Mouse (Mus musculus) embryonic facial prominence, embryonic 10.5 days (tissue): Measurements from ENCODE around the gene Lefty2. TPM values are rescaled to one million over a fixed set of nuclear protein-coding genes. Genes with fewer than 3 reads are reported as not detected.
"Not testable (repeated sequence)": the region's sequence is repeated elsewhere in the genome, so short reads cannot be mapped to it uniquely, and the experiment has no call there.

ENCODE experiments used
- DNase-seq: peaks from one replicate; pipeline ENCODE4 v3.0.0-alpha.2; 2017; ENCODE audit warnings: low spot score
- H3K27ac ChIP-seq: fragments of 300-500 bp; sonication (generic); replicated peaks from 2 replicates; pipeline ENCODE4 v1.5.1; 2016; ENCODE audit warnings: mild to moderate bottlenecking
- H3K27me3 ChIP-seq: fragments of 300-500 bp; sonication (generic); replicated peaks from 2 replicates; pipeline ENCODE4 v1.6.1; 2016; ENCODE audit warnings: low read depth, mild to moderate bottlenecking; ENCODE audit not compliant: poor library complexity, severe bottlenecking
- H3K36me3 ChIP-seq: fragments of 300-500 bp; sonication (generic); replicated peaks from 2 replicates; pipeline ENCODE4 v1.6.1; 2016; ENCODE audit warnings: mild to moderate bottlenecking, moderate library complexity
- H3K4me1 ChIP-seq: fragments of 300-500 bp; sonication (generic); 2 replicates; pipeline ENCODE4 v1.6.1; 2016
- H3K4me3 ChIP-seq: fragments of 300-500 bp; sonication (generic); 2 replicates; pipeline ENCODE4 v1.5.1; 2016; ENCODE audit warnings: mild to moderate bottlenecking, moderate library complexity
- H3K9me3 ChIP-seq: fragments of 300-500 bp; sonication (generic); 2 replicates; pipeline ENCODE4 v1.6.1; 2016; ENCODE audit warnings: mild to moderate bottlenecking
- WGBS: fragments of 180-500 bp; shearing (Covaris S2); methylation state at CpG from one replicate; pipeline ENCODE4 v1.1.7; 2016; 5-methylcytosine and 5-hydroxymethylcytosine counted together
- polyA plus RNA-seq: library from polyadenylated mRNA; unstranded; fragments of >200 nt; fragmentation: Nextera tagmentation; extraction: Ambion mirVana; gene quantifications from 2 replicates; pipeline ENCODE4 v1.2.1, GENCODE M21; 2016

Lefty2 gene
- polyA plus RNA-seq, 1 experiment from 2014 or later = not detected

GRCm38 (mm10) chr1:180922273-180923048 lies 29.6 kb downstream of the Lefty2 start:
- no peak overlapping the region for H3K27ac ChIP-seq
- no peak overlapping the region for H3K4me3 ChIP-seq
- no peaks in the 10 kb centered on the region for H3K4me1 ChIP-seq
- DNase-seq = no peak
- 79% methylated on average over 6 of the region's 6 CpGs for WGBS
- no peaks in the 10 kb centered on the region for H3K9me3 ChIP-seq
- no peaks in the 10 kb centered on the region for H3K27me3 ChIP-seq
- H3K36me3 ChIP-seq = no peaks in the 10 kb centered on the region

- no peaks in the 10 kb centered on the region for H3K36me3 ChIP-seq
- WGBS = 36% methylated on average over 2 of the region's 2 CpGs
- H3K27me3 ChIP-seq = no peaks in the 10 kb centered on the region
- no peaks in the 10 kb centered on the region for H3K9me3 ChIP-seq
- DNase-seq = no peak
- H3K4me3 ChIP-seq = no peak overlapping the region
- H3K4me1 ChIP-seq = no peaks in the 10 kb centered on the region
- no peak overlapping the region for H3K27ac ChIP-seq
Observed at GRCm38 (mm10) chr1:180924737-180925136, 31.8 kb downstream of the Lefty2 start.

DNA sequence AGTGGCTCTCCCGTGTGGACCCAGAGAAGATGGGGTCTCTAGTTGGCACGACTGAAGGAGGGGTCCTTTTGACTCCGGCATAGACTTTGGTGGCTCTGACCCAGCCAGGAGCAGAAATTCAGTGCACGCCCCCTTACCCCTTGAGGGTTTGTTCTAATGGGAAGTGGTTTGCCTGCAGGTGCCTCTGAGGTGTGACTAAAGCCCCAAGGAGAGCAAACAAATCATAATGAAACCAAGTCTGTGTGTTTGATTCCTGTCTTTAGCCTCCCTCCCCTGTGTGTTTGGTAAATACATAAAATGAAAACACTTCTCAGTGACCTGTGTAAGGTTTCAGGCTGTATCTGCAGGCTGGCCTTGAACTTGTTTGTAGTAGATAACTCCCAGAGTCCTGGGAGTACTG lies 33.4 kb downstream of the Lefty2 start:
- Histone ChIP-seq H3K36me3 (no peaks in the 10 kb centered on the region), H3K27me3 (no peaks in the 10 kb centered on the region), H3K9me3 (no peaks in the 10 kb centered on the region), H3K4me3 (no peak overlapping the region), H3K4me1 (no peaks in the 10 kb centered on the region), H3K27ac (no peak overlapping the region)
- DNase-seq = no peak
- WGBS = 83% methylated on average over 4 of the region's 4 CpGs

DNA sequence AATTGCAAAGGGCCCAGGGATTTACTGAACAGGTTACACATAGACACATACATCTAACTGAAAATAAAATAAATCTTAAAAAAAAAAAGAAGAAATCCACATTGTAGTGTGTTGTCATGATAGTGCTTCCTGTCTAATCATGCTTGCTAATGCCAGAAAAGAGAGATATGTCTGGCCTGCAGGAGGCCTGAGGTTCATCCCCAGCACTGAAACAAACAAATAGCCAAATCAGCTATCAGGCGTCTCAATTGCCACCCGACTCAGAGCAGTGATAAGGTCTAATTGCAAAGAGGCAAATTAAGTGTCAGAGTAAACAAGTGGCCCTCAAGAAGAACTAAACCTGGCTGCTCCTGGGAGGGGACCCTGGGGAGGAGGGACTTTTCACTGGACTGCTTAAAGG lies 36.7 kb downstream of the Lefty2 start:
- 60% methylated on average over 2 of the region's 2 CpGs for WGBS
- H3K4me1 ChIP-seq = 0 out of 2 replicates have a peak, but pooled peaks cover 3% of the 10 kb centered on the region
- no peak overlapping the region for H3K27ac ChIP-seq
- H3K36me3 ChIP-seq = no peaks in the 10 kb centered on the region
- no peaks in the 10 kb centered on the region for H3K9me3 ChIP-seq
- H3K27me3 ChIP-seq = peaks cover 23% of the 10 kb centered on the region
- DNase-seq = no peak
- H3K4me3 ChIP-seq = no peak overlapping the region

- no peak overlapping the region for H3K27ac ChIP-seq
- peaks cover 38% of the 10 kb centered on the region for H3K27me3 ChIP-seq
- peaks cover 9% of the 10 kb centered on the region; the same call in 1 of the 2 replicates for H3K4me1 ChIP-seq
- H3K9me3 ChIP-seq = no peaks in the 10 kb centered on the region
- H3K36me3 ChIP-seq = no peaks in the 10 kb centered on the region
- DNase-seq = no peak
- H3K4me3 ChIP-seq = no peak overlapping the region
- 83% methylated on average over 3 of the region's 3 CpGs for WGBS
Observed at GRCm38 (mm10) chr1:180931106-180931505, 38.2 kb downstream of the Lefty2 start.

DNA sequence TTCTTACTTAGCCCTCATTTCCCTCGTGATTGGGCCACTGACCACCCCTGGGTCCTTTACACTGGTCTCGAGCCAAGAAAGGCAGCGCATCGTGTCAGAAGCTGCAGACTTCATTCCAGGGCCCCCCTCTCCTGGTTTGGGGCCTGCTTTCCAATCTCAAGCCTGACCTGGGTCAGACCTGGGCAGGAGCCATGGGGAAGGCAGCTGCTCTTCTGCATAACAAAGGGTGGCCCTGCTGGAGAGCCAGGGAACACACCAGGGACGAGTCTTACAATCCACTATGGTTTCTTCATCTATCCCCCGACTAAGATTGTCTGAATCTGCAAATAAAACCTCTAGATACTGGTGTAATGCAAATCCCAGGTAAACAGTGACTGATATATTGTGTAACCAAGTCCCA lies 40.8 kb downstream of the Lefty2 start:
- H3K36me3 ChIP-seq = no peaks in the 10 kb centered on the region
- H3K9me3 ChIP-seq = no peaks in the 10 kb centered on the region
- H3K27ac ChIP-seq = no peak overlapping the region
- 15% methylated on average over 6 of the region's 6 CpGs for WGBS
- no peak overlapping the region for H3K4me3 ChIP-seq
- peaks cover 28% of the 10 kb centered on the region for H3K4me1 ChIP-seq
- peaks cover 61% of the 10 kb centered on the region for H3K27me3 ChIP-seq
- DNase-seq = no peak

GRCm38 (mm10) chr1:180934467-180935419 lies 41.8 kb downstream of the Lefty2 start, which contains the start of gene Lefty1:
Lefty1 (plus strand) TSS chr1:180935022.
- Histone ChIP-seq H3K36me3 (no peaks in the 10 kb centered on the region), H3K27ac (no peak within 1 kb of the TSS), H3K4me3 (no peak within 1 kb of the TSS), H3K9me3 (no peaks in the 10 kb centered on the region), H3K27me3 (peaks cover 62% of the 10 kb centered on the region), H3K4me1 (peaks cover 28% of the 10 kb centered on the region)
- DNase-seq = no peak
- 12% methylated on average over 21 of the region's 21 CpGs for WGBS

- not testable (repeated sequence) for H3K27ac ChIP-seq, H3K36me3 ChIP-seq, H3K9me3 ChIP-seq
- H3K4me1 ChIP-seq = peaks cover 36% of the 10 kb centered on the region
- H3K4me3 ChIP-seq = peak overlapping the region; percentile 49
- WGBS = 2% methylated on average over 41 of the region's 41 CpGs
- DNase-seq = peak; percentile 56
- peaks cover 83% of the 10 kb centered on the region for H3K27me3 ChIP-seq
Observed at GRCm38 (mm10) chr1:180936610-180937398, 43.9 kb downstream of the Lefty2 start.

DNA sequence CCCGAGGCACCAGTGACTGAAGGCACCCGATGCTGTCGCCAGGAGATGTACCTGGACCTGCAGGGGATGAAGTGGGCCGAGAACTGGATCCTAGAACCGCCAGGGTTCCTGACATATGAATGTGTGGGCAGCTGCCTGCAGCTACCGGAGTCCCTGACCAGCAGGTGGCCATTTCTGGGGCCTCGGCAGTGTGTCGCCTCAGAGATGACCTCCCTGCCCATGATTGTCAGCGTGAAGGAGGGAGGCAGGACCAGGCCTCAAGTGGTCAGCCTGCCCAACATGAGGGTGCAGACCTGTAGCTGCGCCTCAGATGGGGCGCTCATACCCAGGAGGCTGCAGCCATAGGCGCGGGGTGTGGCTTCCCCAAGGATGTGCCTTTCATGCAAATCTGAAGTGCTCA lies 44.7 kb downstream of the Lefty2 start:
- not testable (repeated sequence) for DNase-seq, H3K4me3 ChIP-seq, H3K9me3 ChIP-seq, H3K36me3 ChIP-seq, H3K27ac ChIP-seq
- peaks cover 45% of the 10 kb centered on the region for H3K4me1 ChIP-seq
- WGBS = 12% methylated on average over 13 of the region's 13 CpGs
- H3K27me3 ChIP-seq = peaks cover 87% of the 10 kb centered on the region

- not testable (repeated sequence) for H3K27ac ChIP-seq, H3K9me3 ChIP-seq, H3K36me3 ChIP-seq, DNase-seq, H3K4me3 ChIP-seq
- WGBS = 82% methylated on average over 2 of the region's 2 CpGs
- Histone ChIP-seq H3K27me3 (peaks cover 88% of the 10 kb centered on the region), H3K4me1 (peaks cover 51% of the 10 kb centered on the region)
Observed at GRCm38 (mm10) chr1:180938781-180939180, 45.9 kb downstream of the Lefty2 start.

DNA sequence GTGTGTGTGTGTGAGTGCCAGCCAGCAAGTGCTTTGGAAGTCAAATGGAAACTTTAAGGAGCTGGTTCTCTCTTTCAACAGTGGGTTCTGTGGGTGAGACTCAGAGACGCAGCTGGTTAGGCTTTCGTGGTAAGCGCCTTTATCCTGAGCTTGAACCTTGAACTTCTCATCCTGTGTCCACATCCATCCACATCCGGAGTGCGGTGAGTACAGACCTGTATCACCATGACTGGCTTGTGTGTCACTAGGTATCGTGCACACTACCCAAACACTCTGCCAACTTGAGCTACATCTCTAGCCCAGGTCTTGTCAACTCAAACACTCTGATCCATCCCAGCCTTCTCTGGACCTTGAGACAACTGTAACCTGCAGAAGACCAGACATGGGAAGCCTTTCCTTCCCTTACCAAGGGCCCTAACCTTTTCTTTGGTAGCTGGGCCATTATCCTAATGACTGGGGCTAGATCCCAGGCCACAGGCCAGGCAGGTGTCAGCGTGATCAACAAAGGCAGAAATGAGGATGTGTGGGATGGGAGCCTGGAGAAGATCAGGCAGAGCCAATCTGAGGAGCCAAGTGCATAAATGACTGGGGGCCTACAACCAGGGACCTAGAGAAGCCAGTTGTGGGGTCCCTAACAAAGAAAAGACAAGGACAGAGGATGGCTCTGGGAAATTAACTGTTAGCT lies 48.0 kb downstream of the Lefty2 start:
- H3K27ac ChIP-seq = no peak overlapping the region
- H3K27me3 ChIP-seq = peaks cover 84% of the 10 kb centered on the region
- peak overlapping the region; percentile 83; the same call in 1 of the 2 replicates for H3K4me3 ChIP-seq
- H3K4me1 ChIP-seq = peaks cover 57% of the 10 kb centered on the region
- DNase-seq = no peak
- H3K36me3 ChIP-seq = no peaks in the 10 kb centered on the region
- WGBS = 80% methylated on average over 7 of the region's 7 CpGs
- H3K9me3 ChIP-seq = no peaks in the 10 kb centered on the region
